Mouse (Mus musculus): ENCODE results near the gene Dmpk. TPM values are rescaled to one million over a fixed set of nuclear protein-coding genes. Genes with fewer than 3 reads are reported as not detected.

Dmpk gene
- total RNA-seq (2012; rRNA removed), result 0.17 and 0.30 TPM in 2 replicates
- 0.36 TPM in 1 of 2 replicates, not detected in the other for total RNA-seq (2014; rRNA removed)
- polyA plus RNA-seq (2012; ENCODE audit: insufficient read length, low read depth), result 0.27 and 0.56 TPM in 2 replicates

DNA sequence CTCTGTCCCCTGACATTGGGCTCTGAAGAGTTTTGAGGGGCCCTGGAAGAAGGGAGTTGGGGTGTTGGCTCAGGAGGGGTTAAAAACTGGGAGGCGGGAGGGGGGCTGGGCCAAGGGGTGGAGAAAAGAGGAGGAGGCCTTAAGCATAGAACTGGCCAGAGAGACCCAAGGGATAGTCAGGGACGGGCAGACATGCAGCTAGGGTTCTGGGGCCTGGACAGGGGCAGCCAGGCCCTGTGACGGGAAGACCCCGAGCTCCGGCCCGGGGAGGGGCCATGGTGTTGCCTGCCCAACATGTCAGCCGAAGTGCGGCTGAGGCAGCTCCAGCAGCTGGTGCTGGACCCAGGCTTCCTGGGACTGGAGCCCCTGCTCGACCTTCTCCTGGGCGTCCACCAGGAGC is at the start of gene Dmpk:
Dmpk (plus strand) TSS at position 149 of the 400 bp plus-strand sequence.
- Histone ChIP-seq H3K4me1 (ENCODE audit: control insufficient read depth in 1 of 2, insufficient read depth in 2 of 2) (peaks cover 26 to 63% of the 10 kb centered on the region in 2 experiments), H3K4me3 (replicated peaks in 1 of 3; ENCODE audit: low read depth in 2 of 3, low read length in 2 of 3, poor library complexity in 1 of 3) (no peak within 1 kb of the TSS), H3K9ac (ENCODE audit: insufficient read depth, low read depth) (no peak within 1 kb of the TSS), H3K27ac (ENCODE audit: insufficient read depth, low read depth) (no peak within 1 kb of the TSS), H3K4me2 (ENCODE audit: insufficient read depth, low read depth, poor library complexity, severe bottlenecking) (no peak within 1 kb of the TSS), H3K36me3 (replicated peaks in 1 of 2; ENCODE audit: control insufficient read depth in 1 of 2, insufficient read depth in 1 of 2, low read length in 1 of 2) (no peaks in the 10 kb centered on the region), H3K27me3 (replicated peaks) (peaks cover 86% of the 10 kb centered on the region), H3K79me2 (replicated peaks; ENCODE audit: control insufficient read depth, extremely low read depth, insufficient read depth, poor library complexity, severe bottlenecking) (no peaks in the 10 kb centered on the region), H3K9me3 (replicated peaks; ENCODE audit: low read length) (no peaks in the 10 kb centered on the region)
- no peak for DNase-seq (ENCODE audit: extremely low read depth)
- dilution Hi-C loops (cut with MboI; ENCODE audit: extremely low pct_ligation_motif_present, extremely low pct_unique_long_range_greater_than_20kb, low sequenced_read_pairs) (no loop called here), in situ Hi-C loops (cut with MboI; ENCODE audit: low pct_ligation_motif_present, low pct_unique_long_range_greater_than_20kb, low sequenced_read_pairs) (no loop called here)
- no peak for TF ChIP-seq CHD2 (IDR thresholded peaks at IDR 0.05; ENCODE audit: low read length)
- no peak for TF ChIP-seq PAX5 (IDR thresholded peaks at IDR 0.05; ENCODE audit: low read length)
- no peak for TF ChIP-seq ZMIZ1 (IDR thresholded peaks at IDR 0.05; ENCODE audit: low read depth, low read length)
- no peak for TF ChIP-seq E2F4 (IDR thresholded peaks at IDR 0.05; ENCODE audit: insufficient replicate concordance, low read depth, low read length)
- no peak for TF ChIP-seq CTCF (conservative IDR thresholded peaks at IDR 0.05 in 1 of 2, IDR thresholded peaks at IDR 0.05 in 1 of 2; ENCODE audit: low read depth in 2 of 2, low read length in 2 of 2)
- TF ChIP-seq ELF1 (IDR thresholded peaks at IDR 0.05; ENCODE audit: low read depth, low read length), result no peak
- TF ChIP-seq EP300 (IDR thresholded peaks at IDR 0.05; ENCODE audit: low read length), result no peak
- no peak for TF ChIP-seq BHLHE40 (IDR thresholded peaks at IDR 0.05; ENCODE audit: low read depth, low read length)
- no peak for TF ChIP-seq USF2 (conservative IDR thresholded peaks at IDR 0.05; ENCODE audit: low read depth, low read length)
- TF ChIP-seq KAT2A (IDR thresholded peaks at IDR 0.05; ENCODE audit: insufficient replicate concordance, low read length), result no peak
- TF ChIP-seq ZKSCAN1 (IDR thresholded peaks at IDR 0.05; ENCODE audit: borderline replicate concordance, low read depth, low read length), result no peak
- no peak for TF ChIP-seq USF1 (IDR thresholded peaks at IDR 0.05; ENCODE audit: low read depth, low read length)
- no peak for TF ChIP-seq TCF12 (IDR thresholded peaks at IDR 0.05; ENCODE audit: low read depth, low read length)
- TF ChIP-seq MEF2A (IDR thresholded peaks at IDR 0.05; ENCODE audit: borderline replicate concordance, low read depth, low read length), result no peak
- no peak for TF ChIP-seq MXI1 (IDR thresholded peaks at IDR 0.05; ENCODE audit: low read depth, low read length)
- TF ChIP-seq SMC3 (IDR thresholded peaks at IDR 0.05; ENCODE audit: low read depth, low read length), result no peak
- TF ChIP-seq SIN3A (IDR thresholded peaks at IDR 0.05; ENCODE audit: low read length), result no peak
- no peak for TF ChIP-seq CHD1 (IDR thresholded peaks at IDR 0.05; ENCODE audit: low read depth, low read length)

DNA sequence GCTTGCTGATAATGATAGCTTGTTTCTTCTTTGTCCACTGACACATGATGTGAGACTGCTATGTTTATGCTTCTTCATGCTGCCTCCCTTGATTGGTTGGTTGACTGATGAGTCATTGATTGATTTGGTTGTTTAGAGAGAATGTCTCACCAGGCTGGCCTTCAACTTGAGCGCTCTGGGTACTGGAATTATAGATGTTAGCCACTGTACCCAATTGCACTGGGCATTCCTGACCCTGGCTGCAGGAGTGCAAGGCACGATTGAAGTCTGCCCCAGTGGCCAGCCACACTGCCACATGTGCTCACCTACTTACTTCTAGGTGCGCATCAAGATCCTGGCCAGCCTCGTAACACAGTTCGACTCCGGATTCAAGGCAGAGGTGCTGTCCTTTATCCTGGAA is 39.0 kb upstream of the Dmpk start:
- DNase-seq (ENCODE audit: extremely low read depth), result no peak
- no peak for TF ChIP-seq ZKSCAN1 (IDR thresholded peaks at IDR 0.05; ENCODE audit: borderline replicate concordance, low read depth, low read length)
- TF ChIP-seq TCF12 (IDR thresholded peaks at IDR 0.05; ENCODE audit: low read depth, low read length), result no peak
- no peak for TF ChIP-seq NELFE (IDR thresholded peaks at IDR 0.05; ENCODE audit: low read depth, low read length)
- TF ChIP-seq KAT2A (IDR thresholded peaks at IDR 0.05; ENCODE audit: insufficient replicate concordance, low read length), result no peak
- TF ChIP-seq EP300 (IDR thresholded peaks at IDR 0.05; ENCODE audit: low read length), result no peak
- no peak for TF ChIP-seq POLR2AphosphoS2 (IDR thresholded peaks at IDR 0.05; ENCODE audit: low read depth, low read length)
- TF ChIP-seq RAD21 (IDR thresholded peaks at IDR 0.05; ENCODE audit: low read depth, low read length), result no peak
- no peak for TF ChIP-seq SIN3A (IDR thresholded peaks at IDR 0.05; ENCODE audit: low read length)
- TF ChIP-seq USF1 (IDR thresholded peaks at IDR 0.05; ENCODE audit: low read depth, low read length), result no peak
- no peak for TF ChIP-seq ZC3H11A (IDR thresholded peaks at IDR 0.05; ENCODE audit: low read depth, low read length)
- TF ChIP-seq CHD1 (IDR thresholded peaks at IDR 0.05; ENCODE audit: low read depth, low read length), result no peak
- no peak for TF ChIP-seq HCFC1 (IDR thresholded peaks at IDR 0.05; ENCODE audit: low read depth, low read length)
- H3K27ac ChIP-seq (ENCODE audit: insufficient read depth, low read depth), result no peak overlapping the region
- no peak overlapping the region for H3K9ac ChIP-seq (ENCODE audit: insufficient read depth, low read depth)
- peaks cover 98 to 99% of the 10 kb centered on the region in 2 experiments for H3K36me3 ChIP-seq (replicated peaks in 1 of 2; ENCODE audit: control insufficient read depth in 1 of 2, insufficient read depth in 1 of 2, low read length in 1 of 2)
- H3K79me2 ChIP-seq (replicated peaks; ENCODE audit: control insufficient read depth, extremely low read depth, insufficient read depth, poor library complexity, severe bottlenecking), result no peaks in the 10 kb centered on the region
- no peak overlapping the region for H3K4me3 ChIP-seq (replicated peaks in 1 of 3; ENCODE audit: low read depth in 2 of 3, low read length in 2 of 3, poor library complexity in 1 of 3)
- H3K27me3 ChIP-seq (replicated peaks), result no peaks in the 10 kb centered on the region
- H3K4me2 ChIP-seq (ENCODE audit: insufficient read depth, low read depth, poor library complexity, severe bottlenecking), result no peak overlapping the region
- no peaks in the 10 kb centered on the region for H3K9me3 ChIP-seq (replicated peaks; ENCODE audit: low read length)
- peaks cover 0 to 2% of the 10 kb centered on the region in 2 experiments; a peak in 1 of 4 replicates for H3K4me1 ChIP-seq (ENCODE audit: control insufficient read depth in 1 of 2, insufficient read depth in 2 of 2)
- in situ Hi-C loops (cut with MboI; ENCODE audit: low pct_ligation_motif_present, low pct_unique_long_range_greater_than_20kb, low sequenced_read_pairs), result no loop called here
- dilution Hi-C loops (cut with MboI; ENCODE audit: extremely low pct_ligation_motif_present, extremely low pct_unique_long_range_greater_than_20kb, low sequenced_read_pairs), result no loop called here

All from CH12.LX (cell line).